9 mouse cellular contexts compared by ENCODE assay signal in genomic region chr2:38924571-38924970, GRCm38 (mm10). TPM values are rescaled to one million over a fixed set of nuclear protein-coding genes. Genes with fewer than 3 reads are reported as not detected.
A peak's percentile ranks its signal among the peaks of the same experiment; 100 is the strongest.
DNase-seq lines count a peak whose midpoint lies in the region; ATAC-seq and TF ChIP-seq lines count a peak whose summit lies in the region.
"Had no signal": no experiment of that assay in that cellular context is flagged by ENCODE, and none has a peak within 500 bp of the region (broad histone marks: within the 10 kb centered on the region; RNA-seq: fewer than 3 reads in every experiment).

No protein-coding gene starts in this region.

- no peak for TF ChIP-seq POLR2A in embryonic fibroblast, embryonic 13.5 days (IDR thresholded peaks at IDR 0.05; ENCODE audit: low read depth, low read length)

- peaks cover 24% of the 10 kb centered on the region for H3K27me3 ChIP-seq in limb, embryonic 13.5 days

- H3K27ac ChIP-seq in layer of hippocampus, adult 2 months, result no peak overlapping the region
- H3K27ac ChIP-seq in embryonic fibroblast, embryonic 13.5 days (ENCODE audit: insufficient read depth, low read length), result no peak overlapping the region
- no peak overlapping the region for H3K27ac ChIP-seq in limb, embryonic 13.5 days

- no peaks in the 10 kb centered on the region for H3K9me3 ChIP-seq in limb, embryonic 13.5 days
- H3K9me3 ChIP-seq: megakaryocyte, embryonic 14.5 days had no signal

- TF ChIP-seq CTCF in layer of hippocampus, adult 2 months (conservative IDR thresholded peaks at IDR 0.05), result no peak
- no peak for TF ChIP-seq CTCF in embryonic fibroblast, embryonic 13.5 days (IDR thresholded peaks at IDR 0.05; ENCODE audit: borderline replicate concordance, insufficient read depth, low read length)

- no peaks in the 10 kb centered on the region for H3K36me3 ChIP-seq in limb, embryonic 13.5 days

- 3% methylated on average over 10 of the region's 10 CpGs for WGBS in limb, embryonic 13.5 days

- H3K9ac ChIP-seq in limb, embryonic 13.5 days, result no peak overlapping the region

- peak overlapping the region; percentile 99 for H3K4me2 ChIP-seq in limb, embryonic 13.5 days (replicated peaks)

- no peak for ATAC-seq in limb, embryonic 13.5 days (ENCODE audit: low FRiP score, low read depth)

- H3K4me3 ChIP-seq in layer of hippocampus, adult 2 months, result peak overlapping the region; percentile 67
- H3K4me3 ChIP-seq in embryonic fibroblast, embryonic 13.5 days (ENCODE audit: insufficient read depth, low read length), result peak overlapping the region; percentile 93
- peak overlapping the region; percentile 75 for H3K4me3 ChIP-seq in limb, embryonic 13.5 days

- no peak for DNase-seq in layer of hippocampus, adult 2 months (ENCODE audit: low spot score in 2 of 2)
- DNase-seq in layer of hippocampus, postnatal 10 days (ENCODE audit: low spot score in 2 of 2), result no peak
- DNase-seq in retina, postnatal 1 day, result peak; percentile 44
- DNase-seq in layer of hippocampus, adult 11-12 months (ENCODE audit: low spot score), result no peak
- DNase-seq in adrenal gland, postnatal 10 days, result no peak
- DNase-seq in lung, postnatal 4 days, result no peak

- H3K4me1 ChIP-seq in embryonic fibroblast, embryonic 13.5 days (ENCODE audit: control insufficient read depth, insufficient read depth, low read length), result no peaks in the 10 kb centered on the region
- H3K4me1 ChIP-seq in limb, embryonic 13.5 days, result peaks cover 20% of the 10 kb centered on the region

RNA-seq across cellular contexts. Expression of gene Nr6a1, which starts 2.9 kb away (rescaled TPM):
- 1 to 10 TPM; 5.6 to 7.0 TPM for total RNA-seq in layer of hippocampus, adult 2 months (2021)
- total RNA-seq in layer of hippocampus, postnatal 10 days (2021), result 1 to 10 TPM; 3.8 to 4.2 TPM
- 3.1 and 4.3 TPM in 2 replicates for polyA plus RNA-seq in embryonic fibroblast, embryonic 13.5 days (2011; ENCODE audit: insufficient read length, low read depth, missing spikeins)
- 0.60 and 0.80 TPM in 2 replicates for polyA plus RNA-seq in limb, embryonic 13.5 days (2015; fragmentation: Nextera tagmentation; extraction: Ambion mirVana)
- total RNA-seq in adrenal gland, postnatal 10 days (2021), result 1 to 10 TPM; 4.6 to 7.4 TPM

RNA-seq across cellular contexts. Expression of gene Olfml2a, which starts 7.2 kb away (rescaled TPM):
- 1 to 10 TPM; 1.3 to 1.5 TPM for total RNA-seq in layer of hippocampus, adult 2 months (2021)
- 1 to 10 TPM; 3.2 to 4.7 TPM for total RNA-seq in layer of hippocampus, postnatal 10 days (2021)
- 0.70 and 4.3 TPM in 2 replicates for polyA plus RNA-seq in embryonic fibroblast, embryonic 13.5 days (2011; ENCODE audit: insufficient read length, low read depth, missing spikeins)
- 6.4 and 6.7 TPM in 2 replicates for polyA plus RNA-seq in limb, embryonic 13.5 days (2015; fragmentation: Nextera tagmentation; extraction: Ambion mirVana)
- total RNA-seq in adrenal gland, postnatal 10 days (2021), result 10 to 100 TPM; 18.8 to 21.1 TPM
